Mouse (Mus musculus) neural tube, embryonic 11.5 days (tissue): Measurements from ENCODE around the gene Cox18. TPM values are rescaled to one million over a fixed set of nuclear protein-coding genes. Genes with fewer than 3 reads are reported as not detected.
A peak's percentile ranks its signal among the peaks of the same experiment; 100 is the strongest.

Experiments
- ATAC-seq: fragments of 200-750 bp; cut with Nextera tagmentation; 2 replicates; pipeline ENCODE4 v1.8.0; 2017; ENCODE audit warnings: moderate number of reproducible peaks, mild to moderate bottlenecking, moderate TSS enrichment, moderate library complexity; ENCODE audit not compliant: insufficient read depth, low FRiP score, low TSS enrichment
- DNase-seq: peaks from one replicate; pipeline ENCODE4 v3.0.0-alpha.2; 2015; ENCODE audit warnings: low spot score
- H3K27ac ChIP-seq: fragments of 300-500 bp; sonication (generic); 2 replicates; pipeline ENCODE4 v1.5.1; 2014; ENCODE audit warnings: low read depth, mild to moderate bottlenecking, low read length
- H3K27me3 ChIP-seq: fragments of 300-500 bp; sonication (generic); 2 replicates; pipeline ENCODE4 v1.6.1; 2014; ENCODE audit warnings: mild to moderate bottlenecking, low read length, mixed read lengths; ENCODE audit not compliant: control insufficient read depth, insufficient read depth
- H3K36me3 ChIP-seq: fragments of 300-500 bp; sonication (generic); 2 replicates; pipeline ENCODE4 v1.6.1; 2014; ENCODE audit warnings: mild to moderate bottlenecking, low read length, moderate library complexity, mixed read lengths; ENCODE audit not compliant: control insufficient read depth, insufficient read depth
- H3K4me1 ChIP-seq: fragments of 300-500 bp; sonication (generic); 2 replicates; pipeline ENCODE4 v1.6.1; 2014; ENCODE audit warnings: low read length, mixed read lengths; ENCODE audit not compliant: control insufficient read depth, insufficient read depth
- H3K4me2 ChIP-seq: fragments of 300-500 bp; sonication (generic); 2 replicates; pipeline ENCODE4 v1.6.1; 2014; ENCODE audit warnings: low read depth, mild to moderate bottlenecking, moderate library complexity
- H3K4me3 ChIP-seq: fragments of 300-500 bp; sonication (generic); 2 replicates; pipeline ENCODE4 v1.5.1; 2014; ENCODE audit warnings: low read depth, low read length
- H3K9ac ChIP-seq: fragments of 300-500 bp; sonication (generic); 2 replicates; pipeline ENCODE4 v1.6.1; 2014; ENCODE audit warnings: mild to moderate bottlenecking, low read length
- H3K9me3 ChIP-seq: fragments of 300-500 bp; sonication (generic); 2 replicates; pipeline ENCODE4 v1.6.1; 2016; ENCODE audit warnings: low read length; ENCODE audit not compliant: control insufficient read depth
- WGBS: fragments of 180-500 bp; shearing (Covaris S2); extraction: QIAGEN DNeasy Blood & Tissue Kit; methylation state at CpG from one replicate; pipeline ENCODE4 v1.1.7; 2014; 5-methylcytosine and 5-hydroxymethylcytosine counted together
- polyA plus RNA-seq: library from polyadenylated mRNA; unstranded; fragments of >200 nt; fragmentation: Nextera tagmentation; extraction: Ambion mirVana; gene quantifications from 2 replicates; pipeline ENCODE4 v1.2.1, GENCODE M21; 2014

The Cox18 gene
- polyA plus RNA-seq, 1 experiment from 2014 or later, result 29.0 TPM

DNA sequence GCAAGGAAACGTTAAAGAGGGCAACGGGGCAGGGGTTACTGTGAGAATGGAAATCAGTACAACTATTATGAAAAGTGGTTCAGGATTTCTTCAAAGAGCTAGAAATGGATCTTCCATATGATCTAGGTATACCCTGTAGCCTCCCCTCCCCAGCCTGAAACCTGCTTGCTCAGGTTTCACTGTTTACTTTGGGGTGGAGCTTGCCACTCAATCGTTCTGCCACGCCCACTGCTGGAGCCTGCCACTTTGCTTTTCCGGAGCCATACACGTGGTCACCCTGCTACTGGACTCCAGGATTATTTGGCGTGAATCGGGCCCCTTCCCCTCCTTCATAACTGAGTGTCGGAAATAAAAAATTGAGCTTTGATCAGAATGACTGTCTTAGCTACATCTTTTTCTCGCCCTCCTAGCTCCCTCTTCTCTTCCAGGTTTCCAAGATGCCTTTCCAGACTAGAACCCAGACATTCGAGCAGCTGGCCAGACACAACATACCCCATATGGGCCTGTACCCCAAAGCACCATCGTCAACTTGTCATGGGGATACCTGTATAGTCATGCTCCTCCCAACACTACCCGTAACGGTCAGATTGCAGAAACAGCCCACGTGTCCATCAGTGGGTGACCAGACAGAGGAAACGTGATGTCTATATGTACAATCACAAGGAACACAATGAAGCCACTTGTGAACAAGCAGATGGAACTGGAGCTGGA lies 23.7 kb downstream of the Cox18 start:
- Histone ChIP-seq H3K9ac (no peak overlapping the region), H3K4me3 (no peak overlapping the region), H3K27ac (no peak overlapping the region), H3K27me3 (no peaks in the 10 kb centered on the region), H3K4me2 (no peak overlapping the region), H3K9me3 (no peaks in the 10 kb centered on the region), H3K36me3 (no peaks in the 10 kb centered on the region), H3K4me1 (no peaks in the 10 kb centered on the region)
- WGBS, result 65% methylated on average over 16 of the region's 16 CpGs
- no peak for DNase-seq
- ATAC-seq, result no peak

DNA sequence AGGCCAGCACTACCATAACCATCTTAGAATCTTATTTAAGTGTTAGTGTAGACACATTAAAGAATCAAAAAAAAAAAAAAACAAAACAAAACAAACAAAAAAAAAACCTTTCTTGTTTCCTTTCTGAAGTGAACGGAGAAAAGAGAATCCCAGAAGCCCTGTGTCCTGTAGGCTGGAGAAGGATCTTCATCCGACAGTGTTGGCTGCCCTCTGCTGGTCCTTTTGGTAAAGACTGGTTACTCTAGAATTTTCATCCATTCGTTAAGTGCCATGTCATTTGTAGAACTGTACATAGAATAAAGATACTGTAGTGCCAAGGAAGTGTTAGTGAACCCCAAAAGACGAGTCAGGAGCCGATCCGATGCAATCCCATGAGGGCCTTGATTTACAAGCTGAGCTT lies 29.0 kb downstream of the Cox18 start:
- Histone ChIP-seq H3K9ac (no peak overlapping the region), H3K27ac (no peak overlapping the region), H3K4me2 (no peak overlapping the region), H3K9me3 (no peaks in the 10 kb centered on the region), H3K27me3 (no peaks in the 10 kb centered on the region), H3K4me1 (no peaks in the 10 kb centered on the region), H3K36me3 (no peaks in the 10 kb centered on the region), H3K4me3 (no peak overlapping the region)
- 31% methylated on average over 6 of the region's 6 CpGs for WGBS
- ATAC-seq (0 out of 2 replicates have a peak, but pooled peaks have one; percentile 27), DNase-seq (peak; percentile 57)

DNA sequence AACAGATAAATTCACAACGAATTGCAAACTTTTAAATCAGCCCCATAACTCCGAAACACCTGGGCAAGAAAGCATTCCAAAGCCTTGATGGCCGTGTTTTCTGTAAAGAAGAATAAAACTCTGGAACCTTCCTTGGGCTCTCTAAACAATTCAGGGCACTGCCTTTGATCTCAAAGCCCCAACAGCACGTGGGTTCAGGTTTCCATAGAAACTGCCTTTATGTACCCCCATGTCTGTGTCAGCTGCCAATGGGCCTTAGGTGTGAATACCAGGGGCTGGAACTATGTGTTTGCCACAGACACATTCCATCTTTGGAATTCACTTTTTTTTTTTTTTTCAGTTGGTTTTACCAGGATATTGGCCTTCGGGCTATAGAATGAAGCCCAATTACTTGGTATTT lies 41.0 kb downstream of the Cox18 start:
- no peaks in the 10 kb centered on the region for H3K27me3 ChIP-seq
- H3K9me3 ChIP-seq, result no peaks in the 10 kb centered on the region
- no peak overlapping the region for H3K4me3 ChIP-seq
- no peak overlapping the region for H3K9ac ChIP-seq
- H3K4me1 ChIP-seq, result no peaks in the 10 kb centered on the region
- no peak for ATAC-seq
- no peaks in the 10 kb centered on the region for H3K36me3 ChIP-seq
- no peak overlapping the region for H3K27ac ChIP-seq
- 69% methylated on average over 5 of the region's 5 CpGs for WGBS
- H3K4me2 ChIP-seq, result no peak overlapping the region
- no peak for DNase-seq

DNA sequence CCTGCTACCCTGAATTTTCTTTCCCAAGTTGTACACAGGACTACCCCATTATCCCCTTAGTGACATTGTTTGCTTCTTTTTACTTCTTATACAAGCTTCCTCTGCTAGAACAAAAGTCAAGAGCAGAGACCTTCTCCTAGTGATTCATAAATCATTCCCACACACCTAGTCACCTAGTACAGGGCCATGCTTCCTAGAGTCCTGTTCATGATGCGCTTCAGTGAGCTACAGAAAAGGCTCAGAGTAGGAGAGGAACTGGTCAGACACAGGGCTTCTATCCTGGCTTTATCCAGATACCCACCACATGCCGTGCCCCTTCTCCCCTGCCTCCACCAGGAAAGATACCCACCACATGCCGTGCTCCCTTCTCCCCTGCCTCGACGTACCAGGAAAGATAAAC lies 44.7 kb downstream of the Cox18 start:
- H3K9me3 ChIP-seq, result no peaks in the 10 kb centered on the region
- ATAC-seq (no peak), DNase-seq (no peak)
- H3K4me3 ChIP-seq, result no peak overlapping the region
- H3K36me3 ChIP-seq, result no peaks in the 10 kb centered on the region
- H3K9ac ChIP-seq, result no peak overlapping the region
- H3K4me1 ChIP-seq, result no peaks in the 10 kb centered on the region
- WGBS, result 85% methylated on average over 5 of the region's 5 CpGs
- no peak overlapping the region for H3K27ac ChIP-seq
- no peak overlapping the region for H3K4me2 ChIP-seq
- no peaks in the 10 kb centered on the region for H3K27me3 ChIP-seq

DNA sequence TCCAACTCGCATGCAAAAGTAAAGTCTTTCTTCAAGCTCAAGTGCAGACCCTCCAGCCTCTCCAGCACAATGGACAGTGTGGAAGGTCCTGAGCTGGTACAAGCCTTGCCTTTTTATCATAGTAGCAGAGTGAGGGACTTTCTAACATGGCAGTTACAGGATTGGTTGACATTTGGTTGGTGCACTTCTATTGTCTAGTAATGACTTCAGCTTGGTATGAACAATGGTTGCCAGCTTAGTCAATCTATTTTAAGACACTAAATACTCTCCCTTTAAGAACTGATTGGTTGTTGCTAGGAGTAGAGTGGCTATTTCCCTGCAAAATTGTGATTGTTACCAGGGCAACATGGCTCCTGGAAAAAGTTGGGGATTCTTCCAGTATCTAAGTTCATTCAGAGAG lies 45.7 kb downstream of the Cox18 start:
- ATAC-seq (no peak), DNase-seq (no peak)
- Histone ChIP-seq H3K9me3 (no peaks in the 10 kb centered on the region), H3K4me3 (no peak overlapping the region), H3K4me1 (no peaks in the 10 kb centered on the region), H3K36me3 (no peaks in the 10 kb centered on the region), H3K27ac (no peak overlapping the region), H3K9ac (no peak overlapping the region), H3K4me2 (no peak overlapping the region), H3K27me3 (no peaks in the 10 kb centered on the region)
- 94% methylated on average over 1 of the region's 1 CpGs for WGBS

Other genes with a start within 250 kb of the Cox18 start
- 28.7 and 29.8 TPM in 2 replicates for gene Ankrd17, start 142.6 kb upstream of the Cox18 start, polyA plus RNA-seq
- gene Gm9958, start 143.2 kb upstream of the Cox18 start, polyA plus RNA-seq, result 5.5 and 6.4 TPM in 2 replicates
- 0.50 and 0.92 TPM in 2 replicates for gene Alb, start 236.9 kb upstream of the Cox18 start, polyA plus RNA-seq